Mouse (Mus musculus) cerebellum, adult 2 months (tissue): ENCODE data around the gene Chil1.

Source experiments
- CTCF ChIP-seq: fragments of 200-500 bp; IDR thresholded peaks from 2 replicates; pipeline ENCODE4 v1.5.1; 2011; ENCODE audit warnings: low read depth, mild to moderate bottlenecking, control low read depth, low read length, moderate library complexity, borderline replicate concordance; ENCODE audit not compliant: insufficient read depth
- POLR2A ChIP-seq: fragments of 200-500 bp; IDR thresholded peaks from 2 replicates; pipeline ENCODE4 v1.6.1; 2011; ENCODE audit warnings: low read length, control low read depth, borderline replicate concordance; ENCODE audit not compliant: insufficient read depth

DNA sequence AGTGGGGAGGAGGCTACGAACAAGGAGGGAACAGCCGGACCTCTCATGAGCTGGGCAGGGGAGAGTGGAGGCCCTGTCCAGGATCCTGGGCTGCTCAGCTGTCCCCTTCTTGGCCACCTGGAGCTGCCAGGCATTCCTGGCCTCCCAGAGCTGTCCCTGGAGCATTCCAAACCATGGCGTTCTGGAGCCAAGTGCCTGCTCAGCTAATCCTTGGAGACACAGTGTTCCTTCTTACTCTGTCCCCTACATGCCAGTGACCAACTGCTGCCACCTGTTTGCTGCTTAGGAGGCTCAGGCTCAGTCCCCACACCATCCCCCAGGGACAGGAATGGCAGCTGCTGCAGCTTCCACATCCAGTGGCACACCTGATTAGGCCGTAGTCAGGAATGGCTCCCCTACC lies 14.0 kb downstream of the Chil1 start:
- no peak for TF ChIP-seq POLR2A
- no peak for TF ChIP-seq CTCF
